Mouse (Mus musculus): ENCODE data around the gene Psma6.
"Not testable (repeated sequence)": the region's sequence is repeated elsewhere in the genome, so short reads cannot be mapped to it uniquely, and the experiment has no call there.

Psma6 gene

DNA sequence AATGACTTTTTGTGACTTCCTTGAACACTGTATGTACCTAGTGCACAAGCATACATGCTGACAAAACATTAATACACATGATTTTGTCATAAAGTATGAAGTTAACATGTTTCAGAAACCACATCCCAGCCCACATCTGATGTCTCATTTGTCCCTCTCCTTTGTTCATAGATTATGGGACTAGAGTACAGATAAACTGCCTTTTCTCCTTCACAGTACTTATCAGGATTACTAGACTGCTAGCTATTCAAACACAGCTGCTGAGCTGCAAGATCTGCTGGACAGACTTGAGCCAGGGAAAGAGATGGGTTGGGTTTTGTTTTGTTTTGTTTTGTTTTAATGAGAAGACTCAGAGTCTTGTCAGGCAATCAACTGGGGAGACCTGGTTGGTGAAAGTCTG, 8.1 kb downstream of the Psma6 start:
- CTCF ChIA-PET = no interaction called here

DNA sequence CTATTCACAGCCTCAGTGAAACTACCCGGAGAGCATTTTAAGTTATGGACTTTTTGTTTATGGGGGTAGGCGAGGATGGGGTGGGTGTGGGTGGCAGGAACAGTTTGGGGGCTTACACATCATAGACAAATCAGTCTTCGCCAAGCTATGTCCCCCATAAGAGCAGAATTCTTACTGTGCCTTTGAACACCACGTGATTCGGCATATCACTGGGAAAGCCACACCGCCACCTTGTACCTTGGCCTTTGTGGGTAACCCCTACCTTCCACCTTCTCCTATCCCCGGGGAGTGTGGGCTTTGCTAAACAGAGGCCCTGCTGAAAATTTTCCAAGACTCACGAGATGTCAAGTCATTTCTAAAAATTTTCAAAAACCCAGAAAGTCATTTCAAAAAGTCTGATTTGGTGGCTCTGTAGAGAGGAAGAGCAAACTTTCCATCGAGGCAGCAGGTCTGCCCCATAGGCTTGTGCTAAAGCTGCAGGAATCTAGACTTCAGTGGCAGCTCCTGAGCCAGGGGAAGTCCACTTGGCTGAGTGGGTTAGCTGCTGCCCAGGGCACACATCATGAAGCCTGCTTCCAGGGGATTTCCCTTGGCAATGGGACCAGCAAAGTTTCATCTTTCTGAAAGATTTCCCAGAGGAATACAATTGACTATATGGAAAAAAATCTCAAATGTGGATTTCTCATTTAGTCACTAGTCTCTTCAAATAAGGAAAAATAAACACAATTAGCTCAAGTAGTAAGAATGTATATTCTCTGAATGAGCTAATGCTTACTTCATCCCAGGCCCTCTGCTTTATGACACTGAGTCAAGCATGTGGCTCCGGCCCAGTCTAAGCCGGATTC, 8.9 kb downstream of the Psma6 start:
- CTCF ChIA-PET = no interaction called here

DNA sequence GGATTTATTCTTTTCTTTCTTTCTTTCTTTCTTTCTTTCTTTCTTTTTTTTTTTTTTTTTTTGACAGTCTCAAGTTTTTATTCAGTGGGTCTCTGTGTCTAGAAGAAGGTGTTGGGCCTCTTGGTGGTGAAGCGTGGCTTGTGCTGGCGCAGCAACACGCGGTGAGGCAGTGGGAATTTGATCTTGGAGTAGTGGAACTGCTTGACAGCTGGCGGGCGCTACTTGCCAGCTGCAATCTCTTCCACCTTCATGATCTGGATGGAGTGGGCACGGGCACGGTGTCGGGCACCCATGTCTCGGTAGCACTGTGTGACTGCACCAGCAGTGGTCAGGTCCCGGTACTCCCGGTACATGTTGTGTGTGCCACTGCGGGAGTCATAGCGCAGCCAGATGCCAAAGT, 11.6 kb downstream of the Psma6 start:
- CTCF ChIA-PET = not testable (repeated sequence)

DNA sequence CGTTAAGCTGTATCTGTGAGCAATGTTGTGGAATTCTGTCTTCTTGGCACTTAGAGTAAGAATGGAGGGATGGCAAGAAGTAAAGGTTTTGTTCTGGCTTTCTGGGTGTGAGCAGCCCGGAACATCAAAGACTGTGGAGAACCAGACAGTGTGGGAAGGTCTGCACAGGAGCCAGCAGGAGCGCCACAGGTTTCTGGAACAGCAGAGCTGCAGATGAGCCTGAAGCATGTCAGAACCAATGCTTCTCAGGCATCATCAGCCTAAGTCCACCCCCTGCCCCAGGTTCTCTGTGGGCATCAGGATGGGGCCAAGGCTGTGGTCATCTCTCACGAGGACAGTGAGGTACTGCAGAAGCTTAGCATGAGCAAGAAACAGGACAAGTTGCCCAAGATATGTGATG, 12.5 kb downstream of the Psma6 start:
- CTCF ChIA-PET = interaction anchor here (0.6 kb wide), 1 partner anchor 566 kb away, joined by 11 read pairs; no protein-coding TSS in a partner anchor

DNA sequence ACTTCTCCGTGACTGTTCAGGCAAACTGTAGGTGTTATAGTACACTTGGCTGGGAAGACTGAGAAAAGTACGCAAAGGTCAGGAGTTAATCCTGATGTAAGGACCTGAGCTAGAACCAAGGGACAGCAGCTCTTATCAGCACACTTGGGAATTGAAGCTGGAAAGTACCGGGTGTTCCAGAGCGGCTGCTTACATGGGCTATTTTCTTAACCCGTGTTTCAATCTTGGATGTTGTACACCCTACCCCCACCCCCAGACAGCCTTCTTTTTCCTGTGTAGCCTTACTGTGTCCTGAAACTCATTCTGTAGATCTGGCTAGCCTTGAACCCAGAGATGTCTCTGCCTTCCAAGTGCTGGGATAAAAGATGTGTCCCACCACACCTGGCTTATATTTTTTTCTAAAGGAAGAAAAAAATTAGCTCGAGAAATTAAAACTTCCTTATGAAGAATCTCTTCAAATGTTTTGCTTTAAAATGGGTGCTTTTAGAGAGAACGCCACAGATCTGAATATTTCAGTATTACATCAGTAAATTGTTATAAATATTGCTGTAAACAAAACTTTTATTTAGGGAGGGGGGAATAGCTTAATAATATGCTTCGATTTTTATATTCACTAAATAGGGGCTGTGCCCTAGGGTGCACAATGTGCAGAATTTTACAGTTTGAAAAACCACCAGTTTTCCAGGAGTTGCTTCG, 13.7 kb downstream of the Psma6 start:
- CTCF ChIA-PET = interaction anchor here (0.5 kb wide), 1 partner anchor 36 kb away, joined by 4 read pairs; no protein-coding TSS in a partner anchor

DNA sequence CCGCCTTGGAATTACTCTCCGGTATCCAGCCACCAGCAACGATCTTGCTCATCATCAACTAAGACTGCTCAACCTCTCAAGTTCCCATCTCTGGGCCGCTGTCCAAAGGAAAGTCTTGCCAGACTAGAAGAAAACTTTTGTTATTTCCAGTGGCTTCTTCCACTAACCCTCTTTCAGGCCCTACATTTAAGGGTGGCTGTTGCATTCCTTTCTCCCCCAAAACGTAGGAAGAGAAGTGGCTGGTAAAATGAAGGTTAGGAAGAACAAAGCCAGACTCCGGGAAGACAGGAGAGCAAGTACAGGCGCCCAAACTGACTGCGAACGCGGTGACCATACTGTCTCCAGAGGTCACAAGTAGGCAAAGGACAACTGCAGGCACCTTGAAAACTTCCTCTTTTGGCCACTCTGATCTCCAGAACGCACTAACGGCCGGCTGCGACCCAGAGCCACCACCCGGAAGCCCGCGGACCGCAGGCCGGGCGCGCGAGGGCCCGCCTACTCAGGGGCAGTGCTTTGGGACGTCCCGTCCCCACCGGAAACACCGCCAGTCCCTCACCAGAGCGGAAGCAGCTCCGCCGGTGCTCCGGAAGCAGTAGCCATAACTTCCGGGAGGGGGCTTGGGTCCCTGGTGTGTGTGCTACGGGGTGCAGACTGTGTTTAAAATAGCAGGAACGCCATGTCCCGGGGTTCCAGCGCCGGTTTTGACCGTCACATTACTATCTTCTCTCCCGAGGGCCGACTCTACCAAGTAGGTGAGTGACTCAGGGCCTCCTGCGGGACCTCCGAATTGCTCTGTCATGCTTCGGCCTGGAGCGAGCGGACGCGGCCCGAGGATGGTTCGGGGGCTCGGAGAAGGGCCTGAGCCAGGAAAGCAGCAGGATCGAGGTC, 14.5 kb downstream of the Psma6 start:
- CTCF ChIA-PET = interaction anchor here (1.1 kb wide), 1 partner anchor 11 kb away, joined by 3 read pairs; no protein-coding TSS in a partner anchor

DNA sequence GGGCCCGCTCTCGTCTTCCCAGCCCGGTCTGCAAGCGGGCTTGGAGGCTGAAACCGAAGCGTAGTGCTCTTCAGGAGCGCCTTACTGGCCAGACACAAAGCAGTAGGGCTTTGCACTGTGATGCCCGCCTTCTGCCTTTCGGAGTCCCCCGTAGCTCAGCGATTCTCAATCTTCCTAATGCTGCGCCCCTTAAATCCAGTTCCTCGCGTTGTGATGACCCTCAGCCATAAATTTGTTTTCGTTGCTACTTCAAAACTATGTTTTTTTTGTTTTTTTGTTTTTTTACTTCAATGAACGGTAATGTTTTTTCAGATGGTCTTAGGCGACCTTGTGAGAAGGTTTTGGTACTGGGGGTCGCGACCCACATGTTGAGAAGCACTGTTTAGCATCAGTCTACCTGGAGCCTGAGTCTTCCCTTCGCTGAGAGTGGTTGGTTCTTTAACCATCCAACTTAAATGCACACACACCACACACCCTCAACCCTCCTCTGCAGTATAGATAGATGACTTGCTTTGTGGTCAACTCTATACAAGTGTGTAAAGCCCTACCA, 15.2 kb downstream of the Psma6 start:
- CTCF ChIA-PET = interaction anchor here (0.6 to 1.1 kb wide), 2 partner anchors 11 to 130 kb away, joined by 3 read pairs; no protein-coding TSS in a partner anchor

DNA sequence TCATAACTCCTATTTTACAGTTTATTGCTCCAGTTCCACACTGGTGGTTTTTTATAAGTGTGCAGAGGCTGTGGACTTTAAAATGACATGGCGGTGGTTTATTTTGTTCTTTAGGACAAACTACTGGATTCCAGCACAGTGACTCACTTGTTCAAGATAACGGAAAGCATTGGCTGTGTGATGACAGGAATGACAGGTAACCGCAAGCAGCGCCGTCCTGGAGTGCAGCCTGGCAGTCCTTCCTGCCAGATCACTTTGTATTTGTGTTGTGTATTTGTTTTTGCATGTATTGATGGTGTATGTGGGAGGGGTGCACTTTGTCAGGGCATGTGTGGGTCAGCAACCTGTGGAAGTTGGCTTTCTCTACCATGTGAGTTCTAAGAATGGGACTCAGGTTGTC, 23.9 kb downstream of the Psma6 start:
- CTCF ChIA-PET = no interaction called here

DNA sequence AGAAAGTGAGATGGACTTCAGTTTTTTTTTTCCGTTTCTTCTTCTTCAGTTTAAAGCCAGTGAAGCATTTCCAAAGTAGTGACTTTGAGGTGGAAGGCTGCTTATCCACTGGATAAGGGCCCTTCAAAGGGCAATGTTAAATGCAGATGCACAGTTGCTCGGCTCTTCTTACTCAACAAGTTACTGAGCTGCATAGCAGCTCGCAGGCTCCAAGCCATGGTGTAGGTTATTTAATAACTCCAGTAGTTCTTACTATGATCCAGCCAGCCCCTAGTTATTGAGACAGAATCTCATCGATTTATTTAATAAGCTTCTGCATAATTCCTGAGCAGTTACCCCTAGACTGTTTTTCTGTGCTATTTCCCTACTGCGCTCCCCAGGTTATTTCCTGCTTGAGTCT, 31.2 kb downstream of the Psma6 start:
- CTCF ChIA-PET = no interaction called here

DNA sequence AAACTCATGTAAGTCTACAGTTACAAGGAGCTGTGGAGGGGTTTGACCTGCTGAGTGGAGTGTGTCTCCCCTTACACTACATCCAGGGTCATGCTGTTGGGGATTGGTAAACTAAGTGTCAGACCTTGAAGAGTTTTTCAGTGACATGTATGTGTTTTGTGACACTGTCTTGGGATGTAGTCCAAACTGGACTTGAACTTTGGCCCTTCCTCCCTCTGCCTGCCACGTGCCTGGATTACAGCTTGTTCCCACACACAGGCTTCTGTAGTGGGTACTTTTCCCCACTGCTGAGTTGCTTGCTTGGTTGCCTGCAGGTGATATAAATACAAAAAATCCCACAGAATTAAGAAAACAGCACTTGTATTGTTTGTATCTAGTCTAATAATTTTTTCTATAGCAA, 31.7 kb downstream of the Psma6 start:
- CTCF ChIA-PET = no interaction called here

DNA sequence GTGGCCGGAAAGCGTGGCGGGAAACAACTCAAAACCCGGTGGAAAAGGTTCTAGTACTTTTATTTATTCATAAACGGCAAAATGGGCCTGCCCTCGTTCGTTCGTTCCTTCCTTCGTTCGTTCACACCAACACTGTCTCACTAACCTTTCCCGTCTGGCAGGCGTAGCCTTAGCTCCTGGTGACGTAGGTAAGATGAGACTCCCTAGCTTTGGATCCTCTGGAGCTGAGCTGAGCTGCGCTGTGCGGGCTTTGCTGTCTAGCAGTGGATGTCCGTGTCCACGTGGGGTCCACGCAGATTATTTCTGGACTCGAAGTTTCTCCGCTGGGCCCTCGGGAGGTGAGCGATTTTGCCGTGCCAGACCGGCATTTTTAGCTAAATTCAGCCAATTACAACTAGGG, 36.2 kb downstream of the Psma6 start:
- CTCF ChIA-PET = interaction anchor here (0.6 kb wide), 1 partner anchor 79 kb away, joined by 8 read pairs; no protein-coding TSS in a partner anchor

DNA sequence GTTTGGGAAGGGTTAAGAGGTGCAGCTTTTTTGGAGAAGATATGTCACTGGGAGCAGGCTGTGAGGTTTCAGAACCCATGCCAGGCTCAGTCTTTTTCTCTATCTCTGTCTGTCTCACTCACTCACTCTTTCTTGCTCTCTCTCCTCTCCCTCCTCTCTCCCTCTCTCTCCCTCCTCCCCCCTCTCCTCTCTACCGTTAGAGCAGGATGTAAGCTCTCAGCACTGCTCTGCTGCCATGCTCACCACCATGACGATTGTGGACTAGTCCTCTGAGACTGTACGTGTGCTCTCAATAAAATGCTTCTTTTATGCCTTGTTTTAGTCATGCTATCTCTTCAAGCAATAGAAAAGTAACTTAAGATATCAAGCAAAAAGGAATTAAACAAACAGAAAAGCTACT, 38.0 kb downstream of the Psma6 start:
- CTCF ChIA-PET = no interaction called here

DNA sequence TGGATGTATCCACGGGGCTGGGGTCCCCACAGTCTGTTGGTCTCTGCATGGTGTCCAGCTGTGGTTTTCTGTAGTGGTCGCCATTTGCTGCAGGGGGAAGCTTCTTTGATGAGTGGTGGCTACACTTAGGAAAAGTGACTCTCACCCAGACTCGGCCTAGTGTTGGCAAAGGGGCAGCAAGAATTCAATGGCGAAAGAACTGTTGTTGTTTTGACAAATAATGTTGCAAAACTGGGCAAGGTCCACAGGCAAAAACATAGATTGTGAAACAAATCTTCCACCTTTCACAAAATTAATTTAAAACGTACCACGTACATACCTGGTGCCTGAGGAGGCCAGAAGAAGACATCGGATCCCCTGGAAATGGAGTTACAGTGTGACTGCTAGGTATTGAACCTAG, 42.3 kb downstream of the Psma6 start:
- CTCF ChIA-PET = no interaction called here

DNA sequence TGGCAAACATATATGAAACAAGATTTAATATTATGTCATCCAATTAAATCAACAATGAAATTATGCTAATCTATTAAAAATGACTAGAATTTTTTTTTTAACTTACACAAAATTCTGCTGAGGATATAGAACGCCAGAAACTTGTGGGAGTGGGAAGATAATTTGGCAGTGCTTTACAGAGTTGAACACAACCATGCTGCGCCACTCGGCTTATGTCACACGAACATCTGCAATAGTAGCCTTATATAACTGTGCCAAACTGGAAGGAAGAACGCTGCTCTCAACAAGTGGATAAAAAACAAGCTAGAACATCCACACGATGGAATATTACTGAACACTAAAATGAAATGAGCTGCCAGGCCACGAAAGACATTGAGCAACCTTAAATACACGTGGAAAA, 45.2 kb downstream of the Psma6 start:
- CTCF ChIA-PET = no interaction called here

DNA sequence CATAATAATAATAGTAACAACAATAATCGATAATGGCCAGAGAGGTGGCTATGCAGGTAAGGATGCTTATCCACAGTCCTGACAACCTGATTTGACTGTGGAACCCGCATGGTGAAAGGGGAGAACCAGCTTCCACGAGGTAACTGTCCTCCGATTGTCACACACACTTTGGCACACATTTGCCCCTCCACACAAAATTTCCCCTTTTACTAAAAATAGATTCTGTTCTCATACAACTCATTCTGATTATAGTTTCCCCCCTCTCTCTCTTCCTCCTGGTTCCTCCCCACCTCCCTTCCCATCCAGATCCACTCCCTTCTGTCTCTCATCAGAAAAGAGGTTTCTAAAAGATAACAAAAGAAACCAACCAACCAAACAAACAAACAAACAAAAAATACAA, 45.9 kb downstream of the Psma6 start:
- CTCF ChIA-PET = no interaction called here

DNA sequence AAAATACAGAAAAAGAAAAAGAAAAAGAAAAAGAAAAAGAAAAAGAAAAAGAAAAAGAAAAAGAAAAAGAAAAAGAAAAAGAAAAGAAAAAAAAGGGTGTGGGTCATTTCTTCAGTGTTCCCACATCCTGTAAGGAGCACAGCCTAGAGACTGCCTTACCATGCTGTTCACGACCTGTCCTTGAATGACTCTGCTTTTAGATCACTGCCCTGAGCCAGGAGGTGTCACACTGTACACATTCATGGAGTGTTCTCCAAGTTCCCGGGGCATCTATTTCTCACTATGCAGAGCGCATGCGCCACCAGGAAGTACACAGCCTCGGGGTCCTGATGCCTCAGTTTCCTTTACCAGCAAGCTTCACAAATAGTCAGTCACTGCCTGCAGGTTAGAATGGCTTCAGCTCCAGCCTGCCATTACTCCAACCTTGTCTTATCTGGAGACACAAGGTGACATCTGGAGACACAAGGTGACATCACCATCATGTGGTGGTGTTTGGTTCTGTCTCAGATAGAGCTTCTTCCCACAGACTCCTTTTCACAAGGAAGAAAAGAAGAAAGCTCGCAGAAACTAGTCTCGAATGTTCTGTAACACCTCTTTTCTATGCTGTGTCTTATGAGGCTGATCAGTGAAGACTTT, 48.4 kb downstream of the Psma6 start:
- CTCF ChIA-PET = no interaction called here

DNA sequence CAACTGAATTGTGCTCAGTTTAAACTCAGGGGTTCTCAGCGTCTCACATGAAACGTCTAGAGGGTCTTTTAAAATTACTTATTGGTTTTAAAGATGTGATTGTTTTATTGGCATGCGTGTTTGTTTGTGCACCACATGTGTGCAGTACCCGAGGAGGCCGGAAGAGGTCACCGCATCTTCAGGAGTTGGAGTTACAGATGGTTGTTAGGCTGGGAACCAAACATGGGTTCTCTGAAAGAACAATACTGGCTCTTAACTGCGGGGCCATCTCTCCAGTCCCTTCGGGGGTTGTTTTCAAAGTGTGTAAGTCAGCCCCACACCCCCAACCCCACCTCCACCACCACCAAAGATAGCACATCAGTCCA, 48.9 kb downstream of the Psma6 start:
- CTCF ChIA-PET = no interaction called here

DNA sequence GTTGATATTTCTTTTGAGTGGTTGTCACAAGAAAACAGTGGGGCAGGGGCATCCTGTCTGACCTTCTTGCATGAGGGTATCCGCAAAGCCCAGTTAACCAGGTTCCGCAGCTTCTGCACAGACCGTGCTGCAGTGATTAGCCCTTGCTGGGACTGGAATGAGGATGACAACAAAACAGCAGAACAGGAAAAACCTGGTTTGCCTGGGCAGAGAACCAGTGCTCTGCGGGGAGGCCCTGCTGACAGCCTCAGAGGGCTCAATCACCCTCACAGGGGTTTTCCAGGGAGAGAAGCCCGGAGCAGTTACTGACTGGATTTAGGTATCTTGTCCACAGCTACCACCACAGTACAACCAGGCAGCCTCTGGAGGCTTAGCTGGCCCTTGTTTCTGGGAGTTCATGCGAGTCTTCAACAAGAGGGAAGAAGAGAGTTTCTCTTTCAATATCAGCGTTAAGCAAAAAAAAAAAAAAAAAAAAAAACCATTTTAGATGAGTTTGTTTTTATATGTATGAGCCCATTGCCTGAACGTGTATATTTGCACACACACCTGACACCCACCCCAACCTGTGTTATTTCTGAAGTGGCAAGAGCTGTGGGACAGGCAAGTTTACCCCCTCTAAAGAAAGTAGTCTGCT, 49.9 kb downstream of the Psma6 start:
- CTCF ChIA-PET = interaction anchor here (0.7 kb wide), 1 partner anchor 37 kb away, joined by 4 read pairs; no protein-coding TSS in a partner anchor

DNA sequence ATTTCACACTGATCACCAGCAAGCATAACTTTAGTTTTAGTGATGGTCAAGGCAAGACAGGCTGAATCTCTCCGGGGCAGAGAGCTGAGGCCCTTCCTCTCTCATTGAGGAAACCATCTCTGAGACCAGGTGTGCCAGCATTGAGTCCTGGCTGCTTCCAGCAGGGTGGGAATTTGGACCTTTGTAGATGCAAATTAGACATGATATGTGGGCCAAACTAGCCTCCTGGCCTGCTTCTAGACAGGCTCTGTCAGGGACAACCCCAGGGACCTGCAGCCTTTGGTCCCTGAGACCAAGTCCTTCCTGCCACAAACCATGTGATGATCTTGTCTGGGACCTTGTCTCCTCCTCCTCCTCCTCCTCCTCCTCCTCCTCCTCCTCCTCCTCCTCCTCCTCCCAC, 51.1 kb downstream of the Psma6 start:
- CTCF ChIA-PET = no interaction called here

DNA sequence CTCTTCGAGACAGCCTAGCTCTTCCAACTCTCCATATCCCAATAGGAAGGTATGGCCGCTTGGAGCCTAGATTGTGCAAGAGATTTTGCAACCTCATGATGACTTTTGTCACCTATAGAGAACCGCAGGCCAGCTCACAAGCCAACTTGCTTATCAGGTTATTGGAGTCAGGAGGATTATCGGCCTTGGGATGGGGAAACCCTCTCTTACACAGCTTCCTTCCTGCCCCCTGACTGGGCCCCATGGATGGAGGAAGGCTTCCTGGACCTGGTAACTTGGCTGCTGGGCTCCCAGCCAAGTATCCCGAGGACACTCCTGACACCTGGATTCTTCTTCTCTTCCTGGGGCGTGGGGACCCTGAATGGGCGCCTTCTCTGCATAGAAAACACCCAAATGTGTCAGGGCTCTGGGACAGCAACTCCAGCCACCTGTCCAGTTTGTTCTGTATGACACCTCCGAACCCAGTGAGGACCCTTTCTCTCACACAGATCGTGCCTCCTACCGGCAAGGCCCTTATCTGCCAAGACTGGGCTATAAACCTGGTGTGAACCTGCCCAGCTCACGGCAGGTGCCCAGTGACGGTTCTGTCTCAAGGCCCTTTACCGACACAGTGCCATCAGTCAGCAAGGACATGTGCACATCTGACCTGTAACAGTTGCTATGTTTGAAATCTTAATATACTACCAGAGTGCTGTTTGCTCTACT, 53.3 kb downstream of the Psma6 start:
- CTCF ChIA-PET = interaction anchor here (0.5 kb wide), 1 partner anchor 27 kb away, joined by 3 read pairs; no protein-coding TSS in a partner anchor
